Mouse (Mus musculus): ENCODE measurements around the gene Casr. TPM values are rescaled to one million over a fixed set of nuclear protein-coding genes. Genes with fewer than 3 reads are reported as not detected.

The Casr gene
- polyA plus RNA-seq, 1 experiment = not detected

DNA sequence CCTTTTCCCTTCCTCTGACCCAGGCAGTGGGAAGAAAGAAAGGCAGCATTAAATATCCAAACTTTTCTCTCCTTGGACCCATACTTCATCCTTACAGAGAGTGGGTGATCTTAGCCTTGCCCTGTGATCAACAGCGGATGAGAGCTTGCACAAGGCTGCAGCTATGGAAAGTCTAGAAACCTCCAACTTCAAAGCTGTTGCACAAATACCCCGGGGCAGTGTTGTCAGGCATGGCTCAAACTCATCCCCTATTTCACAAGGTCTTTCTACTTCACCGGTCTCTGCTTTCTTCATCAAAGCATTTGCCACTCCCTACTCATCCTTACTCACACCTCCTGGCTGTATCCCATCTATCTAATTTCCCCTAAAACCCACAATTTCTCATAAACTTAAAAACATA lies 96.5 kb downstream of the Casr start:
- Histone ChIP-seq H3K27me3 (replicated peaks) (peaks cover 3% of the 10 kb centered on the region), H3K9me3 (no peaks in the 10 kb centered on the region), H3K4me1 (no peaks in the 10 kb centered on the region), H3K36me3 (replicated peaks; ENCODE audit: low read length) (no peaks in the 10 kb centered on the region), H3K4me3 (replicated peaks) (no peak overlapping the region)
- no peak for TF ChIP-seq GATA1 (IDR thresholded peaks at IDR 0.05; ENCODE audit: borderline replicate concordance, low read length)
- TF ChIP-seq FLI1 (IDR thresholded peaks at IDR 0.05; ENCODE audit: low read length) = no peak

DNA sequence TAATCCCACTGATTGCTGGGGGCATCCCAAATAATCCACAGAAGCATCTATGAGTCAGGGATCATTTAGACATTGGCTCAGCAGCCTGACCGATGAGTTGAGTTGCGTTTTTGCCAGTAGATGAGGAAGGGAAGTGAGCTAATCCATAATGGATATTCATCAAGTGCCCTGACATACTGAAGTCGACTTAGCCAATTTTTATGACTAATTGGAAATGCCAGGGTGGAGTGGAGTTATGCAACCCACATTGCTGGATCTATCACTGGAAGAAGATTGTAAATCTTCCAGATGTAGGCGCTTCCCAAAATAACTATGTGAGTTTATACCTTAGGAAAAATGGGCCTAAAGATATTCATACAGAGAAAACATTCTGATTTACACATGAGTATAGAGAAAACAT lies 97.9 kb downstream of the Casr start:
- Histone ChIP-seq H3K36me3 (replicated peaks; ENCODE audit: low read length) (no peaks in the 10 kb centered on the region), H3K4me1 (no peaks in the 10 kb centered on the region), H3K4me3 (replicated peaks) (no peak overlapping the region), H3K9me3 (no peaks in the 10 kb centered on the region), H3K27me3 (replicated peaks) (peaks cover 3% of the 10 kb centered on the region)
- no peak for TF ChIP-seq GATA1 (IDR thresholded peaks at IDR 0.05; ENCODE audit: borderline replicate concordance, low read length)
- no peak for TF ChIP-seq FLI1 (IDR thresholded peaks at IDR 0.05; ENCODE audit: low read length)

DNA sequence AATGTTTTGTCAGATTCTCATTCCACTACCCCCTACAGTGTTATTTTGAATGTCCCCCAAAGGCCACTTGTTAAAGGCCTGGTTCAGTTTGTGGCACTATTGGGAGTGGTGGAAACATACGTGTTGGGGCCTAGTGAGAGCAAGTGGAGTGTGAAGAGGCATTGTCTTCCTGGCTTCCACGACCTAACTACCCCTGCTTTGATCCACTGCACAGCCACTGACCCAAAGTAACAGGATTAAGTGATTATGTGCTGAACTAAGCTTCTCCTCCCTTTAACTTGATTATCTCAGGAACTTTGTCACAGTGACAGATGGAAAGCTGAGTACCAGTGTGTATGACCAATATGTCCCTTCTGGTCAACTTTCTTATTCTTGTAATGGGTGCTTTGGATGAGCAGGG lies 101.5 kb downstream of the Casr start:
- H3K4me1 ChIP-seq = no peaks in the 10 kb centered on the region
- no peaks in the 10 kb centered on the region for H3K27me3 ChIP-seq (replicated peaks)
- H3K9me3 ChIP-seq = no peaks in the 10 kb centered on the region
- H3K36me3 ChIP-seq (replicated peaks; ENCODE audit: low read length) = no peaks in the 10 kb centered on the region
- no peak overlapping the region for H3K4me3 ChIP-seq (replicated peaks)
- TF ChIP-seq FLI1 (IDR thresholded peaks at IDR 0.05; ENCODE audit: low read length) = no peak
- TF ChIP-seq GATA1 (IDR thresholded peaks at IDR 0.05; ENCODE audit: borderline replicate concordance, low read length) = no peak

DNA sequence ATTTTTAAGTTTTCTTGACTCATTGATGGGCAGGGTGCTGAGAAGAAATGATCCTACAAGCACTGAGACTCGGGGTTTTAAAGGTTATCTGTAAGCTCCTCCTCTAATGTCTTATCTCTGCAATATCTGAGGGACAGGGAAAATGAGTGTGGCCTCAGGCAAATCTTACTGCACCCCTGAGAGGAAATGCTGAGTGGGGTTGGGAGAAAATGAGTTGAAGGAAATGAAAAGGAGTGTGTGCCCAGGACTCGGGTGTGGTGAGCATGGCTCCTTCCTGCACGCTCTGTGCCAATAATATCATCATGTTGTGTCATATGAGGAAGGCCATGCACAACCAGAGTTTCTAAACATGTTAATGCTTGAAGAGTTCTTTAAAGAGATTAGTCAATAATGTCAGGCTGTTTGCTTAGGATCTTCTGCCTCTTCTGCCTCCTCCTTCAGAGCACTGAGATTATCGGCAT lies 106.6 kb downstream of the Casr start, which contains the start of gene Stfa3:
Gene Stfa3, minus strand, starts transcription at position 51 of the 461 bp plus-strand sequence.
- H3K36me3 ChIP-seq (replicated peaks; ENCODE audit: low read length) = no peaks in the 10 kb centered on the region
- H3K4me3 ChIP-seq (replicated peaks) = no peak within 1 kb of the TSS
- no peaks in the 10 kb centered on the region for H3K9me3 ChIP-seq
- no peaks in the 10 kb centered on the region for H3K4me1 ChIP-seq
- no peak for TF ChIP-seq GATA1 (IDR thresholded peaks at IDR 0.05; ENCODE audit: borderline replicate concordance, low read length)
- TF ChIP-seq FLI1 (IDR thresholded peaks at IDR 0.05; ENCODE audit: low read length) = no peak
- H3K27me3 ChIP-seq (replicated peaks) = no peaks in the 10 kb centered on the region

Other genes with a start within 250 kb of the Casr start
- not detected in 2 replicates for gene BC117090, start 227.8 kb downstream of the Casr start, polyA plus RNA-seq (2012; ENCODE audit: insufficient read depth, low replicate concordance)
- 3.2 TPM in 1 of 2 replicates, not detected in the other for gene BC100530, start 194.4 kb downstream of the Casr start, polyA plus RNA-seq (2012; ENCODE audit: insufficient read depth, low replicate concordance)
- 0.78 TPM in 1 of 2 replicates, not detected in the other for gene Stfa2, start 153.7 kb downstream of the Casr start, polyA plus RNA-seq (2012; ENCODE audit: insufficient read depth, low replicate concordance)
- not detected in 2 replicates for gene Stfa3, start 106.7 kb downstream of the Casr start, polyA plus RNA-seq (2012; ENCODE audit: insufficient read depth, low replicate concordance)
- gene Cd86, start 103.9 kb upstream of the Casr start, polyA plus RNA-seq (2012; ENCODE audit: insufficient read depth, low replicate concordance) = 1.5 TPM in 1 of 2 replicates, not detected in the other
- gene Ildr1, start 131.8 kb upstream of the Casr start, polyA plus RNA-seq (2012; ENCODE audit: insufficient read depth, low replicate concordance) = not detected in 2 replicates
- gene Slc15a2, start 222.8 kb upstream of the Casr start, polyA plus RNA-seq (2012; ENCODE audit: insufficient read depth, low replicate concordance) = not detected in 2 replicates